Mouse (Mus musculus): ENCODE data around the gene Gm10961.

The Gm10961 gene

GRCm38 (mm10) chr3:107630682-107631522, at the start of gene Gm10961:
Gene Gm10961 (plus strand): TSS chr3:107631322.
- in situ Hi-C loops (cut with MboI, MseI): no loop called here

- in situ Hi-C loops (cut with MboI, MseI): no loop called here
These were observed 48.8 kb upstream of the Gm10961 start for GRCm38 (mm10) chr3:107582130-107582874.

DNA sequence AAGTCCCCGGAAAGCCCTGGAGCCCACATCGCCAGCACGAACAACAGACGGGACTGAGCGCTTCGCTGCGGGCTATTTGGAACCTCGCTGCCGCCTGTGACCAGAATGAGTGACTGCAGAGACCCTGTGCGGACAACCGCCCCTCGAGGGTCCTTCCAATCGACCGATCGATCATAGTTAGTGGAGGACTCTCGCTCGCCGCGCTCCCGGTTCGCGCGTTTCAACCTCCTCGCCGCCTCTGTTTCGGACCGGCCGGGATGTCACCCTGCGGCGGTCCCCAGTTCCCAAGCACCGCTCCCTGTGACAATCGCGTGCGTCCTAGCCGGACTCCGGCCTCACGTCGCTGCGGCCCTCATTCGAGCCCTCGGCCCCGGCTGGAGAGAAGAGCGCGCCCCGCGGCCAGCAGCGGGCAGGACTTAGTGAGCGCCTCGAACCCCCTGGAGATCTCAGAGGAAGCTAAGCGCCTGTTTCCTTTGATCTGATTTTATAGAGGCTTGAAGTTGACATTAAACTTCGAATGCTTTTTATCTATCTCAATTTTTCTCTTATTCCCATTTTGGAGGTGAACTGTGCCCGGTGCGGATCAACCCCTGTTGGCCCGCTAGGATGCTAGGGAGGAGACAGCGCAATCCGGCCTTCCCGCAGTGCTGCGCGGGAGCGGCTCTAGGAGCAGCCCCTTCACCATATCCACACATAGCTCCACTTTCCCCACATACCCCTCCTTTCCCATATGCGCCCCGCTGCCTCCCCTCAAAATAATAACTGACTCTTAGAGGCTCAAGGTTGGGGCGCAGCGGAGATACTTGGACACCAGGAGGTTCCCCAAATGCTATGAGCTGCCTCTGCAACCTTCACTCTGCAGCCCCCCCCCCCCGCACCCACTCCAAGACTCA, 48.0 kb upstream of the Gm10961 start:
- in situ Hi-C loops (cut with MboI, MseI): no loop called here

DNA sequence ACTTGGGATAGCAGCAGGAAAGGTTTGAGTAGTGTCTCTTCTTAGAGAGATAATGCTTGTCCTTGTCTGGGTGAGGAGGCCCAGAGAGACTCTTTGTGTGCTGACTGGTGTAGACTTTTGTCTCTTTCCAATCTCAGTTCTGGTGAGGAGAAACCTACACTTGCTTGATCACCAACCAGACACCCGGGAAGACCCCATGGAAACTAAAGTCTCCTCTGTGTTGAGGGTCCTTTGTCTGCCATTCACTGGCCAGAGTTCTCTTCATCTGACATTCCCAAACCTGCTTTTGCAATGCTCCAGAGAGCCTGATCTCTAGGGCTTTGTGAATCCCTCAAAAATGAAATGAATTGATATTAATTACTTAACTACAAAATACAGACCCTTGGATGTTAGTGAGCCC, 47.2 kb upstream of the Gm10961 start:
- in situ Hi-C loops (cut with MboI, MseI): no loop called here

GRCm38 (mm10) chr3:107586504-107586903, 44.6 kb upstream of the Gm10961 start:
- in situ Hi-C loops (cut with MboI, MseI): no loop called here

- in situ Hi-C loops (cut with MboI, MseI): no loop called here
These were observed 39.5 kb upstream of the Gm10961 start for GRCm38 (mm10) chr3:107591612-107592011.

- in situ Hi-C loops (cut with MboI, MseI): no loop called here
These were observed 37.5 kb upstream of the Gm10961 start for GRCm38 (mm10) chr3:107593632-107594031.

- in situ Hi-C loops (cut with MboI, MseI): no loop called here
These were observed 36.4 kb upstream of the Gm10961 start, which contains the start of gene Alx3 for GRCm38 (mm10) chr3:107594662-107595263. Gene Alx3 (plus strand): TSS chr3:107595031.

DNA sequence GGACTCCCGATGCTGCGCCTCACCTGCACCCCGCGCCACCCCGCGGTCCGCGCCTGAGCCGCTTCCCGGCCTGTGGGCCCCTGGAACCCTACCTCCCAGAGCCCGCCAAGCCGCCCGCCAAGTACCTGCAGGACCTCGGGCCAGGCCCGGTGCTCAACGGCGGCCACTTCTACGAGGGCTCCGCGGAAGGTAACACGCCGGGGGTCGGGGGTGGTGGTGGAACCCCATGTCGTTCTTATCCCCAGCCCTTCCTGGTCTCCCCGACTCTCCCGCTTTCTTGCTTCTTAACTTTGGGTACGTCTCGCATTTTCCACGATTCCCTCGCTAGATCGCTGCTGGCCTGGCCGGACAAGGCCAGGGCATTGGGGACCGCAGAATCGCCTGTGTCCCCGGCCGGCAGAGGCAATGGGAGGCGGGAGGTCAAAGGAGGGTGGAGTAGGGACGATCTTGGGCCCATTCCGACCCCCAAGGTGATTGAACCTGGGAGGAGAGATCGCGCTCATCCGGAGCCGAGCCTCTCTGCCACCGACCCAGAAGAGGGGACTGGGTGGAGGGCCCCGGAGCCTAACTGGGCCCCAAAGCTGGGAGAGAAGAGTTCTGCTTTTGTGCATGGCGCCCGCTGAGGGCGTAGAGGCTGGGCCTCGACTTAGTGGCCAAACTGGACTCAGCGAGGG, 35.7 kb upstream of the Gm10961 start:
- in situ Hi-C loops (cut with MboI, MseI): no loop called here

- in situ Hi-C loops (cut with MboI, MseI): no loop called here
These were observed 35.1 kb upstream of the Gm10961 start for GRCm38 (mm10) chr3:107595938-107596461.

DNA sequence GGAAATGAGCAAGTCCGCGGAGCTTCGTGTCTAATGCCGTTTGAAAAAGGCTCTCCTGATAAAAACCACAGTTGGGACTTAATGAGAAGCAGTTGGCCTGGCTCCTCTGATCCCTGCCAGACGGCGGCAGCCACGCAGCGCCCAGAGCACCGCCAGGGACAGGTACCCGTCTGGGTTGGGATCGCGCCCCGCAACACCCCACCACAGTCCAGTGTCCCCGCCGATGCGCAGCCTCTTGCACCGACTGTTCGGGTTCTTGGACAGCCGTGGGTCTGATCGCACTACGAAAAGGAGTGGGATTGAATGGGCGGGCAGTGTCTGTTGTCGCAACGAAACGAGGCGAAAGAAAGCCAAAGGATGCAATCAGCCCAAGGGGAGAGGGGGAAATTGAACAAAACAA, 34.6 kb upstream of the Gm10961 start:
- in situ Hi-C loops (cut with MboI, MseI): no loop called here

DNA sequence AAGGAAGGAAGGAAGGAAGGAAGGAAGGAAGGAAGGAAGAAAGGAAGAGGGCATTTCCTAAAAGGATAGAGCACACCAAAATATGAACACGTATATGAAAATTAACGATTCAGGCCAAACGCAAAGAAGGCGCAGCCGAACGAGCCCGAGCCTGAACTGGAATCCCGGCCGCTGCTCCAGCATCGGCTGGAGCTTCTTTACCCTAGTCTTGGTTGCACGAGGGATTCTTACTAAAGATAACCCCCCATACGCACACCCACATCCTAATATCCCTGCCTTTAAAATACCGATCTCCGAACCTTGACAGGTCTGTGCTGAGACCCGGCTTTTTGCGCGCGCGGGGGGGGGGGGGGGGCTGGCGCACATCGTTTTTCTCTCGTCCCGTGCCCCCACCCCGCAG, 34.0 kb upstream of the Gm10961 start:
- in situ Hi-C loops (cut with MboI, MseI): no loop called here

- in situ Hi-C loops (cut with MboI, MseI): no loop called here
These were observed 33.3 kb upstream of the Gm10961 start for GRCm38 (mm10) chr3:107597586-107598389.

DNA sequence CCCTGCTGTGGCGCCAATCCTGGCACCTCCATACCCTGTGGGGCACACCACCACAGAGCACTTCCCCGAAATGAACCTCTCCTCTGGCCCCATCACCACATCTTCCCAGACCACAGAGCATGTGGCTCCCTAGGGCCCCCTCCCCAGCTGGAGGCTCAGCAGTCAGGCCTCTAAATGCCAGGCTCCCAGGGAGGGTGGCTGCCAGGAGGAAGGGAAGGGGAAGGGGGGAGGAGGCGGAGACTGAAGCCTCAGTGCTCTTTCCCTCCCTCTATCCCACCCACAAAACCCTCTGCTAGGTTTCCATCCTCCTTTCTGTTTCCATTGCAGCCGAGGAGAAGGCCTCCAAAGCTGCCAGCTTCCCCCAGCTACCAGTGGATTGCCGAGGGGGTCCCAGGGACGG, 31.0 kb upstream of the Gm10961 start:
- in situ Hi-C loops (cut with MboI, MseI): no loop called here

- in situ Hi-C loops (cut with MboI, MseI): no loop called here
These were observed 25.8 kb upstream of the Gm10961 start for GRCm38 (mm10) chr3:107605304-107605703.

DNA sequence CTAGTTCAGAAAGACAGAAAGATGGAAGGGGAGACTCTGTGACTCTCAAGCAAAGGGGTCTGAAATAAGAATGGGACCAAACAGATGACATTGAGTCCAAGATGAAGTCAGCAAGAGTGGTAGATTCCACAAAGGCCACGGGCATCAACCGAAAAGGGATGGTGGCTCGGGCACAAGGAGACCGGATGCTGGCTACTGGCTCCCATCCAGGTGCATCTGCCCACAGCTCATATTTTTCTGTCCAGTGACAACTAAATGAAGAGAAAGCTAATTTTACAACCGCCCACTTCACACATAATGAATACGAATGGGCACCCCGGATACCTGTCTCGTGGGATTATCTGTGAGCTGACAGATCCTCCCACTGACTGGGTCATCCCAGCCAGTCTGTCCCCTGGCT, 23.9 kb upstream of the Gm10961 start:
- in situ Hi-C loops (cut with MboI, MseI): no loop called here

- in situ Hi-C loops (cut with MboI, MseI): no loop called here
These were observed 22.3 kb upstream of the Gm10961 start for GRCm38 (mm10) chr3:107608808-107609207.

GRCm38 (mm10) chr3:107609376-107609775, 21.7 kb upstream of the Gm10961 start:
- in situ Hi-C loops (cut with MboI, MseI): no loop called here

- in situ Hi-C loops (cut with MboI, MseI): no loop called here
These were observed 19.7 kb upstream of the Gm10961 start for GRCm38 (mm10) chr3:107611394-107611793.

Data from T-helper 17 cell (primary cell).